Mouse (Mus musculus) brain, embryonic 14.5 days (tissue): ENCODE results near the gene Zscan5b.

Experiments used
- CTCF ChIP-seq: fragments of 200-500 bp; IDR thresholded peaks from 2 replicates; pipeline ENCODE4 v1.5.1; 2012; ENCODE audit warnings: inconsistent platforms, mild to moderate bottlenecking, moderate library complexity, borderline replicate concordance; ENCODE audit not compliant: insufficient read depth, insufficient read length; ENCODE audit errors: extremely low read depth
- POLR2A ChIP-seq: fragments of 200-500 bp; IDR thresholded peaks from 2 replicates; pipeline ENCODE4 v1.6.1; 2012; ENCODE audit warnings: mild to moderate bottlenecking, inconsistent platforms, borderline replicate concordance; ENCODE audit not compliant: poor library complexity, insufficient read depth, insufficient read length, severe bottlenecking; ENCODE audit errors: extremely low read depth

DNA sequence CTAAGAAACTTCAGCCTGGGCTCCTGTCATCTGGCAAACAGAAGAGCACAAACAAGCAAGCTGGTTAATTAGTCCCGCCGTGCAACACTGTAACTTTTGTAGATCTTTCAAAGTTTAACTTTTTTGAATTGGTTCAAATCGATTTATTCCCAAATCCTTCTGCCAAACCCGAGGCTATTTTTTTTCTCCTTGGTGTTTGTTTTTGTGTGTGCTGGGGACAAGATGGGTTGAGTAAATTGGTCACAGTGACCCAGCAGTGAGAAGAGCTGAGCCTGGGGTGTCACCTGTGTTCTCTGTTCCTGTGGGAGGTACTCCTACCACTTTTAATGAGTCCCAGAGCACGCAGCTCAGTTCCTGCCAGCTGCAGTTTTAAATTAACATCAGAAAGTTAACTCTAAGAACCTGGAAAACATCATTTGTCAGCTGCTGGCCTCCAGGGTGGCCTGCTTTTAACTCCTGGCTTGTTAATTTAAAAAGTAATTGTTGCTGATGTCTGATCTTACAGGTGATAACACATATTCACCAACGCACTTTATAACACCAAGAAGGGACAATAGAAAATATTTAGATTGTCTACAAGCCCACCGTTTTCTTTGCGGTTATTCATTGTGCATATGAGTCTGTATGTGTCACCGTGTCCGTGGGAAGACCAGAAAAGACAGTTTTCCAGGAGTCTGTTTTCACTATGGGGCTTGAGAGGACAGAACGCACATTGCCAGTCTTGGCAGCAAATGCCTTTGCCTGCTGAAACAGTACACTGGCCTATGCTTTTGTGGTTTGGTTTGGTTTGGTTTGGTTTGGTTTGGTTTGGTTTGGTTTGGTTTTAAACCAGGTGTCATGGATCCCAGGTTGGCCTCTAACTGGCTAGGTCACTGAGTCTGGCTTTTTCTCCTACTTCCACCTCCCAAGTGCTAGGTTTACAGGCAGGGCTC, 22.5 kb downstream of the Zscan5b start:
- TF ChIP-seq POLR2A (no peak), CTCF (no peak)
